Mouse (Mus musculus) spleen, adult 2 months (tissue): ENCODE data around the gene Ptgdr2.

Experiments
- CTCF ChIP-seq: fragments of 200-500 bp; IDR thresholded peaks from 2 replicates; pipeline ENCODE4 v1.5.1; 2011; ENCODE audit warnings: mild to moderate bottlenecking, inconsistent platforms; ENCODE audit not compliant: insufficient read depth, insufficient read length, insufficient replicate concordance; ENCODE audit errors: extremely low read depth
- POLR2A ChIP-seq: fragments of 200-500 bp; IDR thresholded peaks from 2 replicates; pipeline ENCODE4 v1.6.1; 2011; ENCODE audit warnings: low read depth, low read length, inconsistent platforms

- TF ChIP-seq CTCF (no peak), POLR2A (no peak)
Observed at GRCm38 (mm10) chr19:10926666-10927065, 10.3 kb upstream of the Ptgdr2 start.
